Mouse (Mus musculus) cerebellum, adult 8-10 months (tissue): ENCODE data around the gene Sh2b3.

Source experiments
- DNase-seq: peaks from one replicate; pipeline ENCODE4 v3.0.0; 2022

The Sh2b3 gene

GRCm38 (mm10) chr5:121783862-121784500 lies 53.5 kb downstream of the Sh2b3 start:
- DNase-seq = no peak

GRCm38 (mm10) chr5:121782467-121782866 lies 55.0 kb downstream of the Sh2b3 start:
- no peak for DNase-seq

- DNase-seq = no peak
Observed at GRCm38 (mm10) chr5:121780180-121780579, 57.3 kb downstream of the Sh2b3 start.

DNA sequence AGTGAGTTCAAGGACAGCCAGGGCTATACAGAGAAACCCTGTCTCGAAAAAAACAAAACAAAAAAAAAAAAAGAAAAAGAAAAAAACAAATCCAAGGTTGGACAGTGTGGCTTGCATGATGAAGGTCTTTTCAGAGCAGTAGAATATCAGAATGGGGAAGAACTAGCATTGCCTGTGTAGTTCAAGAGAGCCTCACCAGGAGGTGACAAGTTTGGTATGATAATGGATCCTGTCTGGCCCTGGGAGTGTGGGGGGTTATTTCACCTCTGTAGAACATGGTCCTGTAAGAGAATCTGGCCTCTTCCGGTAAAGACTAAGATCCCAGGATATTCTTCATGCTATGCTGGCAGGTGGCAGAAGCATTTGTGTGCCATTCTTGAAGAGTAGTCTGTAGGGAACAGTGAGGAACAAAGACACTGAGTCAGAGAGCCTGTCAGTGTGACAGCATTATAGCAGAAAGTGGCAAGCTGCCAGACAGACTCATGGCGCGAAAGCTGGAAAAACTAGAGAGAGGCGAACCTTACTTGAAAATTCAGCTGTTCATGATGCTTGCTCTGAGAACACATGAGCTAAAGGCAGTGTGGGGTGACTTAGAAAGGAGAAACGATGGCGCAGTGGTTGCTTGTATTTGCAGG lies 58.8 kb downstream of the Sh2b3 start:
- no peak for DNase-seq

GRCm38 (mm10) chr5:121771611-121772010 lies 65.8 kb downstream of the Sh2b3 start:
- DNase-seq = no peak

- no peak for DNase-seq
Observed at GRCm38 (mm10) chr5:121769827-121770226, 67.6 kb downstream of the Sh2b3 start.

DNA sequence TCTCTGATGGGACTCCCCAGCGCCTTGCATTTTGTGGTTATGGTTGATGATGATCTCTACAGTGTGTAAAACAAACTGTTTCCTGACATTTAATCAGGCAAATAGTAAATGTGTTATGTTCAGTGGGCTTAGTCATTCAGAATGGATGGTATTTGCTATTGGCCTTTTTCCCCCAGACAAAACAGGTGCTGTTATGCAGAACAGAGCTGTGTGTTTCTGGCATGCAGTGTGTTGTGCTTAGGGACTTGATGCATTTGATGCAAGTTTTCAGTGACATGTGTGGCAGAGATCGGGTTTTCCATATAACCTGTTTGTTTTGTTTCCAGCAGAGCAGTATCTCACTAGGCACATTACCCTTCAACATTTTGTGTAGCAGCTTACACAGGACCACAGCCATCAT lies 69.9 kb downstream of the Sh2b3 start:
- DNase-seq = no peak

DNA sequence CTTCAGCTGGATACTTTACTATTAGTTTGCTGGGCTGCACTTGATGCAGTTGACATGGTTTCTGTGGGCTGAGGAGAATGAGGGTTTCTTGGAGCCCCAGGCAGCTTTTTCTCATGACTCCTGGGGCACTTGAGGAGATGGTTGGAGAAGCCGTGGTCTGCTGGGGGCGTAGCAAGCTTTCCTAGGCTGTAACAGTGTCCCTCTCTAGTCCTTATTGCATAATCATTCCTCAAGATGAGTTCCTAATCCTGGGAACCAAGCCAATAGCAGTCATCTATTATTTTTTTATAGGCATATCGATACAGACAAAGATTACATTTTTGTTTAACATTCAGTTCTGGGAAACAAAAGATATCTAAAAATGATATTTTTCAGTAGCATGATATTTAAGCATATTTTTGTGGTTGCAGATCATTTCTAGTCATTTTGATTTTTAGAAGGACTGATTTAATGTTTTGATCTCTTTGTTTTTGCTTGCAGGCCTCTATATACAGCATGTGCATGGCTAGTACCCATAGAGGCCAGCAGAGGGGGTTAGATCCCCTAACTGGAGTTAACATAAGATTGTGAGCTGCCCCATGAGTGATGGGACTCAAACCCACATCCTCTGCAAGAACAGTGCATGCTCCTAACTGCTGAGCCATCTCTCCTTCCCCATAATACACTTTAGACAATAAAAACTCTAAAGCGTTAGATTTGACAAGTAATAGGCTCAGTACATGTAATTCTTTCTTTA lies 71.2 kb downstream of the Sh2b3 start:
- no peak for DNase-seq
